9 mouse cellular contexts compared by ENCODE assay signal in the genomic region with DNA sequence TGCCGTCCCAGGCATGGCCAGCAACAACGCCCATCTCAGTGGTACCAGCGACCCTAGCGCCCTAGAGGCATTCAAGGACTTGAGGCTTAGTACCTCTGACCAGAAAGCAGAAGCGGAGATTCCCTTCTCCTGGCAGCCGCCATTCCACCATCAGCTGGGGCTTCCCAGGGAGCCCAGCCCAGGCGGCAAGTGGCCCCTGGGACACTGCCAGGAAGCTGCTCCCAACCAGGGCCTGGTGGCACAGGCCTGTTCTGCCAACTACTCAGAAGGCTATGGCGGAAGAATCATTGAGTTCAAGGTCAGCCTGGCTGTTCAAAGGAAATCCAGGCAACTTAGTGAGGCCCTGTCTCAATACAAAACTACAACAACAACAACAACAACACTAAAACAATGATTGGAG.
DNase-seq lines count a peak whose midpoint lies in the region; ATAC-seq and TF ChIP-seq lines count a peak whose summit lies in the region.
"Had no signal": no experiment of that assay in that cellular context is flagged by ENCODE, and none has a peak within 500 bp of the region (broad histone marks: within the 10 kb centered on the region; RNA-seq: fewer than 3 reads in every experiment).

No protein-coding gene starts in this region.

- H3K9ac ChIP-seq in forebrain, embryonic 12.5 days, result no peak overlapping the region
- no peak overlapping the region for H3K9ac ChIP-seq in forebrain, embryonic 11.5 days (ENCODE audit: low read length)
- no peak overlapping the region for H3K9ac ChIP-seq in CH12.LX (ENCODE audit: insufficient read depth, low read depth)
- no peak overlapping the region for H3K9ac ChIP-seq in hindbrain, postnatal 0 days (replicated peaks; ENCODE audit: low read length)

- no peak for ATAC-seq in forebrain, embryonic 12.5 days (ENCODE audit: low FRiP score)
- no peak for ATAC-seq in forebrain, embryonic 11.5 days (replicated peaks; ENCODE audit: low FRiP score)
- no peak for ATAC-seq in hindbrain, postnatal 0 days

- H3K36me3 ChIP-seq in forebrain, embryonic 12.5 days (replicated peaks), result no peaks in the 10 kb centered on the region
- no peaks in the 10 kb centered on the region for H3K36me3 ChIP-seq in forebrain, embryonic 11.5 days (ENCODE audit: control insufficient read depth, insufficient read depth, low read length)
- peaks cover 11 to 71% of the 10 kb centered on the region in 2 experiments for H3K36me3 ChIP-seq in CH12.LX (replicated peaks in 1 of 2; ENCODE audit: control insufficient read depth in 1 of 2, insufficient read depth in 1 of 2, low read length in 1 of 2)
- H3K36me3 ChIP-seq in hindbrain, postnatal 0 days (ENCODE audit: insufficient read depth, low read length), result no peaks in the 10 kb centered on the region

- no peak for TF ChIP-seq RAD21 in CH12.LX (IDR thresholded peaks at IDR 0.05; ENCODE audit: low read depth, low read length)

- H3K79me2 ChIP-seq in CH12.LX (replicated peaks; ENCODE audit: control insufficient read depth, extremely low read depth, insufficient read depth, poor library complexity, severe bottlenecking), result peaks cover 32% of the 10 kb centered on the region

- no peak overlapping the region for H3K4me2 ChIP-seq in forebrain, embryonic 12.5 days
- H3K4me2 ChIP-seq in forebrain, embryonic 11.5 days (ENCODE audit: low read depth, low read length, severe bottlenecking), result no peak overlapping the region
- no peak overlapping the region for H3K4me2 ChIP-seq in CH12.LX (ENCODE audit: insufficient read depth, low read depth, poor library complexity, severe bottlenecking)
- H3K4me2 ChIP-seq in hindbrain, postnatal 0 days (ENCODE audit: low read depth, low read length), result no peak overlapping the region

- TF ChIP-seq CTCF in CH12.LX (conservative IDR thresholded peaks at IDR 0.05 in 1 of 2, IDR thresholded peaks at IDR 0.05 in 1 of 2; ENCODE audit: low read depth in 2 of 2, low read length in 2 of 2), result no peak
- TF ChIP-seq CTCF in hindbrain, postnatal 0 days (IDR thresholded peaks at IDR 0.05; ENCODE audit: low read depth), result no peak

- DNase-seq in forebrain, embryonic 11.5 days (ENCODE audit: low spot score), result no peak
- no peak for DNase-seq in CH12.LX (ENCODE audit: extremely low read depth)
- peak; percentile 53 for DNase-seq in gastrocnemius, postnatal 25 days
- DNase-seq in hindbrain, postnatal 0 days (ENCODE audit: low spot score), result no peak
- no peak for DNase-seq in B cell, adult 2 months
- DNase-seq in thymus, postnatal 0 days (ENCODE audit: low spot score), result no peak
- no peak for DNase-seq in left cerebral cortex, adult 11 months (ENCODE audit: low spot score)

- in situ Hi-C loops in CH12.LX (cut with MboI; ENCODE audit: low pct_ligation_motif_present, low pct_unique_long_range_greater_than_20kb, low sequenced_read_pairs), result loop anchor here (10.0 kb wide), 1 partner anchor 58 kb away; no protein-coding TSS in a partner anchor

- TF ChIP-seq POLR2A in CH12.LX (IDR thresholded peaks at IDR 0.05; ENCODE audit: low read depth, low read length), result no peak

- H3K4me1 ChIP-seq in forebrain, embryonic 12.5 days, result peaks cover 92% of the 10 kb centered on the region
- H3K4me1 ChIP-seq in forebrain, embryonic 11.5 days (replicated peaks; ENCODE audit: control insufficient read depth, insufficient read depth, low read length), result peaks cover 56% of the 10 kb centered on the region
- peaks cover 42 to 98% of the 10 kb centered on the region in 2 experiments for H3K4me1 ChIP-seq in CH12.LX (ENCODE audit: control insufficient read depth in 1 of 2, insufficient read depth in 2 of 2)
- peaks cover 19% of the 10 kb centered on the region for H3K4me1 ChIP-seq in hindbrain, postnatal 0 days (ENCODE audit: insufficient read depth, low read length)

- dilution Hi-C loops in CH12.LX (cut with MboI; ENCODE audit: extremely low pct_ligation_motif_present, extremely low pct_unique_long_range_greater_than_20kb, low sequenced_read_pairs), result no loop called here

- no peaks in the 10 kb centered on the region for H3K27me3 ChIP-seq in forebrain, embryonic 12.5 days
- H3K27me3 ChIP-seq in forebrain, embryonic 11.5 days (ENCODE audit: control insufficient read depth, insufficient read depth, low read length), result no peaks in the 10 kb centered on the region
- no peaks in the 10 kb centered on the region for H3K27me3 ChIP-seq in CH12.LX (replicated peaks)
- H3K27me3 ChIP-seq in hindbrain, postnatal 0 days (ENCODE audit: insufficient read depth, low read length), result no peaks in the 10 kb centered on the region

- 0 out of 2 replicates have a peak overlapping the region, but pooled peaks have one; percentile 42 for H3K27ac ChIP-seq in forebrain, embryonic 12.5 days
- no peak overlapping the region for H3K27ac ChIP-seq in forebrain, embryonic 11.5 days (ENCODE audit: low read depth, low read length)
- 0 out of 2 replicates have a peak overlapping the region, but pooled peaks have one; percentile 19 for H3K27ac ChIP-seq in CH12.LX (ENCODE audit: insufficient read depth, low read depth)
- H3K27ac ChIP-seq in hindbrain, postnatal 0 days, result peak overlapping the region; percentile 27; the same call in 1 of the 2 replicates
- H3K27ac ChIP-seq: macrophage had no signal

- no peaks in the 10 kb centered on the region for H3K9me3 ChIP-seq in forebrain, embryonic 12.5 days
- H3K9me3 ChIP-seq in forebrain, embryonic 11.5 days (ENCODE audit: control insufficient read depth, low read length), result no peaks in the 10 kb centered on the region
- no peaks in the 10 kb centered on the region for H3K9me3 ChIP-seq in CH12.LX (replicated peaks; ENCODE audit: low read length)
- no peaks in the 10 kb centered on the region for H3K9me3 ChIP-seq in hindbrain, postnatal 0 days (ENCODE audit: low read length)

- WGBS in forebrain, embryonic 12.5 days, result 63% methylated on average over 8 of the region's 8 CpGs
- 76% methylated on average over 8 of the region's 8 CpGs for WGBS in forebrain, embryonic 11.5 days
- WGBS in hindbrain, postnatal 0 days, result 48% methylated on average over 8 of the region's 8 CpGs

- no peak for TF ChIP-seq EP300 in CH12.LX (IDR thresholded peaks at IDR 0.05; ENCODE audit: low read length)

- no peak overlapping the region for H3K4me3 ChIP-seq in forebrain, embryonic 12.5 days (replicated peaks)
- H3K4me3 ChIP-seq in forebrain, embryonic 11.5 days (ENCODE audit: low read depth, low read length), result no peak overlapping the region
- no peak overlapping the region for H3K4me3 ChIP-seq in CH12.LX (replicated peaks in 1 of 3; ENCODE audit: low read depth in 2 of 3, low read length in 2 of 3, poor library complexity in 1 of 3)
- H3K4me3 ChIP-seq in hindbrain, postnatal 0 days (ENCODE audit: low read length), result no peak overlapping the region

TF ChIP-seq in CH12.LX, 34 proteins besides CTCF, POLR2A, EP300 and RAD21:
- TF ChIP-seq TCF12 (IDR thresholded peaks at IDR 0.05; ENCODE audit: low read depth, low read length) (no peak), POLR2AphosphoS2 (IDR thresholded peaks at IDR 0.05; ENCODE audit: low read depth, low read length) (no peak), MAZ (IDR thresholded peaks at IDR 0.05; ENCODE audit: low read depth, low read length) (no peak), E2F4 (IDR thresholded peaks at IDR 0.05; ENCODE audit: insufficient replicate concordance, low read depth, low read length) (no peak)
